Mouse (Mus musculus) cerebellum, adult 2 months (tissue): ENCODE data around the gene Coro6.

ENCODE experiments used
- CTCF ChIP-seq: fragments of 200-500 bp; IDR thresholded peaks from 2 replicates; pipeline ENCODE4 v1.5.1; 2011; ENCODE audit warnings: low read depth, mild to moderate bottlenecking, control low read depth, low read length, moderate library complexity, borderline replicate concordance; ENCODE audit not compliant: insufficient read depth
- POLR2A ChIP-seq: fragments of 200-500 bp; IDR thresholded peaks from 2 replicates; pipeline ENCODE4 v1.6.1; 2011; ENCODE audit warnings: low read length, control low read depth, borderline replicate concordance; ENCODE audit not compliant: insufficient read depth

DNA sequence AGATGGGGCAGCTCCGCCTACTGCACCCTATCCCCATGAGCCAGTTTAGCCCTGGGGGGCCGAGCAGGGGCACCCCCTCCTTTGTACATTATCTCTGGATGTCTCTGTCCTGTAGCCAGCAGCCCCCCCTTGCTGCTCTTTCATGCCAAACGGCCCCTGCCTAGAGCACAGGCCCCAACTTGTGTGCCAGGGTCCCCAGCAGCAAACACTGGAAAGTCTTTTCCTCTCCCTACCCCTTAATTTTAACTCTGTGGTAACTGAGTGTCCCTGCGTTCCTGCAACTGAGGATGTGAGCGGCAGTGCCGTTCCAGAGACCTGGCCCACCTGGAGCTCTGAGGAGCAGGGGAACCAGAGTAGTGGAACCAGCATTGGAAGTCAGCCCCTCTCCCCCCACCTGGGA is 44.7 kb downstream of the Coro6 start:
- TF ChIP-seq CTCF (no peak), POLR2A (no peak)
